Mouse (Mus musculus) heart, adult 2 months (tissue): ENCODE data around the gene Stxbp1. TPM values are rescaled to one million over a fixed set of nuclear protein-coding genes. Genes with fewer than 3 reads are reported as not detected.

ENCODE experiments used
- DNase-seq, 2 experiments: peaks; one replicate each; pipeline ENCODE4 v3.0.0; 2021
- H3K27ac ChIP-seq: fragments of 200-600 bp; 2 replicates; pipeline ENCODE4 v1.8.1; 2022
- H3K27me3 ChIP-seq: fragments of 200-500 bp; 2 replicates; pipeline ENCODE4 v1.6.1; 2012; ENCODE audit warnings: mild to moderate bottlenecking, low read length, inconsistent platforms, mixed read lengths; ENCODE audit not compliant: control insufficient read depth, insufficient read depth
- H3K36me3 ChIP-seq: fragments of 200-500 bp; 2 replicates; pipeline ENCODE4 v1.6.1; 2012; ENCODE audit warnings: low read length, inconsistent platforms; ENCODE audit not compliant: control insufficient read depth, insufficient read depth
- H3K4me1 ChIP-seq: fragments of 200-500 bp; 2 replicates; pipeline ENCODE4 v1.6.1; 2011; ENCODE audit warnings: low read length; ENCODE audit not compliant: control insufficient read depth, insufficient read depth
- H3K4me3 ChIP-seq: fragments of 200-600 bp; 2 replicates; pipeline ENCODE4 v1.8.1; 2022
- H3K79me2 ChIP-seq: fragments of 200-500 bp; replicated peaks from 2 replicates; pipeline ENCODE4 v1.6.1; 2012; ENCODE audit warnings: mild to moderate bottlenecking, inconsistent platforms, low read length, moderate library complexity, mixed read lengths; ENCODE audit not compliant: control insufficient read depth, insufficient read depth
- H3K9ac ChIP-seq: fragments of 200-500 bp; 2 replicates; pipeline ENCODE4 v1.6.1; 2012; ENCODE audit warnings: low read depth, mild to moderate bottlenecking, control low read depth, inconsistent platforms, low read length, mixed read lengths
- CTCF ChIP-seq: fragments of 200-600 bp; IDR thresholded peaks from 2 replicates; pipeline ENCODE4 v1.8.1; 2022; ENCODE audit warnings: antibody characterized with exemption, mild to moderate bottlenecking, moderate library complexity
- EP300 ChIP-seq: fragments of 200-500 bp; IDR thresholded peaks from 2 replicates; pipeline ENCODE4 v1.6.1; 2011; ENCODE audit warnings: low read depth, low read length, control low read depth; ENCODE audit not compliant: insufficient read depth
- POLR2A ChIP-seq: fragments of 200-500 bp; IDR thresholded peaks from 2 replicates; pipeline ENCODE4 v1.6.1; 2011; ENCODE audit warnings: mild to moderate bottlenecking, low read depth, low read length, control low read depth; ENCODE audit not compliant: insufficient read depth
- WGBS: fragments of 180-500 bp; shearing (Covaris S2); methylation state at CpG from one replicate; pipeline ENCODE4 v1.1.7; 2018; 5-methylcytosine and 5-hydroxymethylcytosine counted together
- intact Hi-C: fragments of 180-260 bp; cut with DNase I; formaldehyde crosslinking; loops from one replicate; pipeline ENCODE4 v1.15.1; 2025
- polyA plus RNA-seq: library from polyadenylated mRNA; depleted of rRNA; stranded (reverse); fragments of >200 nt; gene quantifications from 2 replicates; pipeline ENCODE4 v1.2.3, GENCODE M21; 2012
- total RNA-seq, 2 experiments: library from RNA; stranded (reverse); gene quantifications; 2 replicates each; pipeline ENCODE4 v1.2.3; 2021

The Stxbp1 gene
- total and polyA plus RNA-seq, 3 experiments, result 9.8 to 14.4 (median 11.4) TPM

DNA sequence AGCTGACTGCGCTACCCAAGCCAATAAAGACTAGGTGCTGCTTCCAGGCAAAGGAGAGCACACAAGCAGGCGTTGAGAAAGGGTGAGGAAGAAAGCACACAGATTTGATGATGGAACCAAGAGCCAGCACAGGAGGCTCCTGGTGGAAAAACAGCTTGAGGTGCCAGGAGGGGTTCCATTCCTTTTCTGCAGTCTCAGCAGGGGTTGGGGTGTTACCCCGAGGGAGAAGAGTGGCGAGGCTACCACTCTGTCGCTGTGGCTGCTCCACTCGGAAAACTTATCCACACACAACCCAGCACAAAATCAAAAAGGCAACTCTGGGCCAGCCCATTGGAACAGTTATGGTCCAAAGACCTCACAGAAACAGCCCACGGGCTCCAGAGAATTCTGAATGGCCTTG, 29.5 kb downstream of the Stxbp1 start:
- intact Hi-C loops, result no loop called here
- no peak overlapping the region for H3K9ac ChIP-seq
- 79% methylated on average over 7 of the region's 7 CpGs for WGBS
- H3K36me3 ChIP-seq, result no peaks in the 10 kb centered on the region
- no peak for DNase-seq
- H3K27me3 ChIP-seq, result no peaks in the 10 kb centered on the region
- H3K79me2 ChIP-seq, result no peaks in the 10 kb centered on the region
- no peak overlapping the region for H3K4me3 ChIP-seq
- H3K4me1 ChIP-seq, result no peaks in the 10 kb centered on the region
- TF ChIP-seq EP300 (no peak), CTCF (no peak), POLR2A (no peak)
- H3K27ac ChIP-seq, result no peak overlapping the region

GRCm38 (mm10) chr2:32816946-32817581, 30.0 kb downstream of the Stxbp1 start:
- H3K79me2 ChIP-seq, result no peaks in the 10 kb centered on the region
- H3K36me3 ChIP-seq, result no peaks in the 10 kb centered on the region
- H3K27ac ChIP-seq, result no peak overlapping the region
- peak in 1 of 2 experiments; percentile 11 for DNase-seq
- no peaks in the 10 kb centered on the region for H3K4me1 ChIP-seq
- 61% methylated on average over 17 of the region's 17 CpGs for WGBS
- TF ChIP-seq EP300, result no peak
- TF ChIP-seq CTCF, result no peak
- no peak for TF ChIP-seq POLR2A
- no peaks in the 10 kb centered on the region for H3K27me3 ChIP-seq
- no peak overlapping the region for H3K9ac ChIP-seq
- no peak overlapping the region for H3K4me3 ChIP-seq
- intact Hi-C loops, result no loop called here

- 100% methylated on average over 2 of the region's 2 CpGs for WGBS
- intact Hi-C loops, result no loop called here
Measured at GRCm38 (mm10) chr2:32816497-32816896, 30.5 kb downstream of the Stxbp1 start.

GRCm38 (mm10) chr2:32811959-32812358, 35.1 kb downstream of the Stxbp1 start:
- no peak overlapping the region for H3K4me3 ChIP-seq
- WGBS, result 94% methylated on average over 8 of the region's 8 CpGs
- no peaks in the 10 kb centered on the region for H3K36me3 ChIP-seq
- no peak overlapping the region for H3K27ac ChIP-seq
- TF ChIP-seq EP300, result no peak
- no peak for TF ChIP-seq POLR2A
- no peak for TF ChIP-seq CTCF
- H3K9ac ChIP-seq, result no peak overlapping the region
- no peaks in the 10 kb centered on the region for H3K79me2 ChIP-seq
- DNase-seq, result no peak
- intact Hi-C loops, result no loop called here
- no peaks in the 10 kb centered on the region for H3K27me3 ChIP-seq
- no peaks in the 10 kb centered on the region for H3K4me1 ChIP-seq

More at GRCm38 (mm10) chr2:32816497-32816896, 30.5 kb downstream of the Stxbp1 start:
- Histone ChIP-seq H3K4me1 (no peaks in the 10 kb centered on the region), H3K79me2 (no peaks in the 10 kb centered on the region), H3K36me3 (no peaks in the 10 kb centered on the region), H3K9ac (no peak overlapping the region), H3K27me3 (no peaks in the 10 kb centered on the region), H3K4me3 (no peak overlapping the region), H3K27ac (no peak overlapping the region)
- TF ChIP-seq EP300 (no peak), CTCF (no peak), POLR2A (no peak)
- DNase-seq, result no peak

DNA sequence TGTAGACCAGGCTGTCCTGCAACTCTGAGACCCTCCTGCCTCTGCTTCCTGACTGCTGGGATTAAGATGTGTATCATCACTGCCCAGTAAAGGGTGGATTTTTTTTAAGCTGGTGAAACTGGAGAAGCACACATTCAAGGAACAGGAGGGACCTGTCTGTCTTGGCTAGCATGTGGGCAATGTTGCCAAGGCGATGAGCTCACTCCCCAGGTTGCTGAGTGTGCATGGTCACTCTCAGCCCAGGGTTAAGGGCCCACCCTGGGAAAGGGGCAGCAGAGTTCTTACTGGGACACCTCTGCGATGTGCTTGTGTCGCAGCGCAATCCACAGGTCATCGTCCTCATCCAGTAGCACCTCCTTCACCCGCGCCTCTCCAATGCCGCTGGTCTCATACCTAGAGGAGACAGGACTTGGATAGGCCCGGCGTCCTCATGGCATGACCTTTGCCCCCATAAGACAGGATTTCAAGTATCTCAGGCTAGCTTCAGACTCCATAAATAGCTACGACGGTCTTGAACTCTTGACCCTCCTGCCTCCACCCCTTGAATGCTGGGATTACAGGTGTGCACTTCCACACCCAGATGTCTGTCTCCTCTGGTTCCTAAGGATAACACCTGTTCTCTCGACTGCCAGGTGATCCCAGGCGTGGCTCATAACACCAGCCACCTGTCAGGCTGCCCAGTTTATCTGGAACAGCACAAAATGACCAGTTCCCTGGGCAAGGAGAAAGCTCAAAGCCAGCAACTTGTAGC, 38.1 kb downstream of the Stxbp1 start:
- DNase-seq, result no peak
- no peaks in the 10 kb centered on the region for H3K4me1 ChIP-seq
- 90% methylated on average over 14 of the region's 14 CpGs for WGBS

More for the DNA sequence above, 38.1 kb downstream of the Stxbp1 start:
- Histone ChIP-seq H3K27ac (no peak overlapping the region), H3K79me2 (no peaks in the 10 kb centered on the region), H3K27me3 (no peaks in the 10 kb centered on the region), H3K4me3 (no peak overlapping the region), H3K9ac (no peak overlapping the region), H3K36me3 (no peaks in the 10 kb centered on the region)
- TF ChIP-seq POLR2A, result no peak
- TF ChIP-seq EP300, result no peak
- TF ChIP-seq CTCF, result no peak
- intact Hi-C loops, result no loop called here
